Mouse (Mus musculus) kidney, adult 9 months (tissue): ENCODE data around the gene Gm20518.

ENCODE experiments used
- DNase-seq: peaks from one replicate; pipeline ENCODE4 v3.0.0; 2022

Gene Gm20518

DNA sequence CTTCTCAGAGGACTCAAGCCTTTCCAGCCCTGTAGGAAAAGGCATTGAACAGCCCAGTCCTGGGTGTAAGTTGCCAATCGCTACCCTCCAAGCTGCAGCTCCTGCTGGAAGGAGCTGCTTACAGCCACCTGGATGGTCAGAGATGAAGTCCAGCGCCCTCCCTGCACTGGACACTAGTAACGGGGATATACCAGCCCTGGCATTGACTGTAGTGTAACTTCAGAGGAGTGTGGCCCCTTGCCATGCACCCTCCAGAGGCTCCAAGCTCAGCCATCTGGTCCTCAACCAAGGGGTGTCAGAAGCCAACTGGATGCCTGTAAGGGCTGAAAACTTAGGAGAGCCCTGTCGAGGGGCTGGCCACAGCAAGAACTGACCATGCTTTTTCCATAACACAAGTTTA lies 51.5 kb downstream of the Gm20518 start:
- no peak for DNase-seq

DNA sequence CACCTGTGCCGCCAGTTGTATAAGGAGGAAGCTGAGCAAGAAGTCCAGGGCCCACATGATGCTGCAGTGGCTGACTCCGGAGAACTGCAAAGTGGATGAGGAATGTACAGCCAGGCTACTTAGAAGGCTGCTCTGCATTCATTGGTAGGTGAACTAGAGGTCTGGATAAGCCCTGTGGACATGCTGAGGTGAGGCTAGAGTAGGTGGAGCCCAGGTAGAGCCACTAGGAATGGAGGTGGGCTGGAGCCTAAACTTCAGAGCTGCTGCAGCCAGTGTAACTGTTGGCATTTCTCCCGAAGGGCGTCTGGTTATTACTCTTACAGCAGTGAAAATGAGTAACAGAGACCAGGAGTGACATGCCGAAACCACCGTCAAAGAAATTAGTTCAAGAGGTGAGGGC lies 53.4 kb downstream of the Gm20518 start, which contains the start of gene Car15:
Car15 (minus strand) TSS at position 314 of the 400 bp plus-strand sequence.
- peak; percentile 44 for DNase-seq

DNA sequence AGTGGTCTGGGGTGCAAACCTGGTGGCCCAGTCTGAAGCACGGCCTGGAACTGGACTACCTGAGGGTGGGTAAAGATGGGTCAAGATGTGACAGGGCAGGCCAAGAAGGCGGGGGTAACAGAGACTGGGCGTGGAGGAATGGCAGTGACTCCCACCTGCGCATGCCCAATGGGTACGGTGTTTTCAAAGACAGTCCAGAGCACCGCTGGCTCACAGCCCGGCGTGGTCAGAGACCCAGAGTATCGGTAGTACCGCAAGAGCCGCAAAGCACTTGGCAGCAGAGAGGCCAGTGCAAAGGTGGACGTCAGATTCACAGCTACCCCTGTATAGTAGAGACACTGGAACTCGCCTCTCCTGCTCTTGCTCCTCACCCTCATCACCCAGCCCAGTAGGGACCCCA lies 56.0 kb downstream of the Gm20518 start:
- DNase-seq, result no peak

DNA sequence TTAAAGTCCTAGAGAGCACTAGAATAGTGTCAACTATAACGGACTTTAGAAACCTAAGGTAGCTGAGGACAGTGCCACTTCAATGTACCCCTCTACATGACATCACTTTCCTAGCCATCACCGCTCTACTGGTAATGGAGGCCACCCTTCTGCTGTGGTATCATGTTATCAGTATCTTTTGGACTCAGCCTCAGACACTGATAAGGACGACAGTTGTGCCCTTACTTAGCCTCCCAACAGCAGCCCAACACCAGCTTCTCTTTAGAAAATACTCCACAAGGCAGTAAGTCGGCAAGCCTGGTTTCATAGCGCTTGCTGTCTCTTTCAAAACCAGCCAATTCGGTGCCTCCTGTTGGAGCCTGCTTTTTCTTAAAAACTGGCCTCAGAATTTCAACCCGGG lies 56.9 kb downstream of the Gm20518 start:
- no peak for DNase-seq

DNA sequence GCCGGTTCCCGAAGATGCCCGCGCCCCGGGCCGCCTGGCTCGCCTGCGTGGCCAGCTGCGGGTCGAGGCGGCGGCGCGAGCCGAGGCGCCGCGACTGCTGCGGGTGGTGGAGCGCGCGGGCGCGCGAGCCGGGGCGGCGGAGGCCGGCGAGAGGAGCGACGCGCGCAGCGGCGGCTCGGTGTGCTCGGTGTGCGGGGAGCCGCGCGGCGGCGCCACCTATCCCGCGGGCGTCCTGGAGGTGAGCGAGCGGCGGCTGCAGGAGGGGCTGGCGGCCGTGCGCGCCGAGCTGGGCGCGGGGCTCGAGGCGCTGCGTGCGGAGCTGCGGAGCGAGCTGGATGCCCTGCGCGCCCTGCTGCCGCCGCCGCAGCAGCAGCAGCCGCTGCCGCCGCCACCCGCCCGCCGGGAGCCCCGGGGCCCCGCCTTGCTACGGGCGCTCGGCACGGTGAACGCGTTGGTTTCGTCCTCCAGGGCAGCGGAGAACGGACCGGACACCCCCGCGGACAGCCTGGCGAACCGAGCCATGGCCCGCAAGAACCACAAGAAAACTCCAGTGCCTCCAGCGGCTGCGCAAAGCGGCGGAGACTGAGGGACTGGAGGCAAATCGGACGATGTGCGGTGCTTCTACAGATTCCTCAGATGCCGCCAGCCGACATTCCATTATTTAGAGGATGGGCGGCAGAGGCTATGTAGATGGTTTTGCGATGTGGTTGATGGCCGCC lies 57.6 kb downstream of the Gm20518 start:
- DNase-seq, result no peak

DNA sequence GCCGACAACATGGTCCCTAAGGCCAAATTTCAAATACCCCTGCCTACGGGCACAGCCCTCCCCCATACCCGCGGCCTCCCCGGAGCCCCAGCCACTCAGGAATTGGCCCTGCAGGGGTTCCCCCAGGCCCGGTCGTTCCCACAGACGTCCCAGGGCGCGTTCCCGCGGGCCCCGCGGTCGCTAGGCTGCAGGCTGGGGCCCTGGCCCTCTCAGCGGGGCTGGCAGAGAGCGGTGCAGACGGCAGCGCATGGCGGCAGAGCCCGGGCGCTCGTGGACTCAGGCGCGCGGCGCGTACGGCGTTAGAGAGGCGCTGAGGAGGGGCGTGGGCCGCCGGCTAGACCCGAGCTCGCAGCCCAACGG lies 58.2 kb downstream of the Gm20518 start:
- DNase-seq, result no peak

DNA sequence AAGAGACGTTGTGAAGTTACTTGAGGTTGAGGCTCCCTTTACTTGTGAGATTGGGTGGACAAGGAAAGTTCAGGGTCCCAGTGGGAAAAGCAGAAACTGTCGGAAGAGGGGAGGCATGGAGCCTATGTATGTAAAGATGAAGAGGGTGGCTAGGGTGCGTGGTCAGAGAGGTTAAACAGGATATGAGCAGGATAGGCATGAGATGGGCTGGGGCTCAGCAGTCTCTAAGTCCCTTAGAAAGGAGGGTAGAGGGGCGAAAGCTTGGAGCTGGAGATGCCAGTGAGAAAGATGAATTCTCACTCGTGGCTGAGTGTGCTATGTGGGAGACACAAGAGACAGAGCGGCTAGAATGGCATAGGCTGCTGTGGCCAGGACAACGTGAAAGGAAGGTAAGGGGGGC lies 58.6 kb downstream of the Gm20518 start, which contains the start of gene B830017H08Rik:
B830017H08Rik (plus strand) TSS at position 301 of the 400 bp plus-strand sequence.
- no peak for DNase-seq

DNA sequence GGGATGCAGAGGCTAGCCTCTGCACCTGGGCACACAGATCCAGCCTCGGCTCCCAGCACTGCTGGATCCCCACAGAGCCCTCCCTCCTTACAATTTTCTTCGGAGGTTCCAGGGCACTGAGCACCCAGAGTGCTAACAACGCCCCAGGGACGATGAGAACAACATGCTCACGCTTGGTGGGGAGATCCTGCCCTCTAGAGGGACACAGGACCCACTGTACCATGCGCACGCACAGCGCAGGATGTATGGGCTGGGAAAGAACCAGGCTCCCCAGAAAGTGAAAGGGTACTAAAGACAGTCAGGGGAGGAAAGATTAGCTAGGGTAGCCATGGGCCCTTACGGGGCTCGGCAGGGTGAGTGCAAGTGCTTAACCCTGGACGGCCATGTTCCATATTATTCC lies 59.7 kb downstream of the Gm20518 start:
- DNase-seq, result no peak

DNA sequence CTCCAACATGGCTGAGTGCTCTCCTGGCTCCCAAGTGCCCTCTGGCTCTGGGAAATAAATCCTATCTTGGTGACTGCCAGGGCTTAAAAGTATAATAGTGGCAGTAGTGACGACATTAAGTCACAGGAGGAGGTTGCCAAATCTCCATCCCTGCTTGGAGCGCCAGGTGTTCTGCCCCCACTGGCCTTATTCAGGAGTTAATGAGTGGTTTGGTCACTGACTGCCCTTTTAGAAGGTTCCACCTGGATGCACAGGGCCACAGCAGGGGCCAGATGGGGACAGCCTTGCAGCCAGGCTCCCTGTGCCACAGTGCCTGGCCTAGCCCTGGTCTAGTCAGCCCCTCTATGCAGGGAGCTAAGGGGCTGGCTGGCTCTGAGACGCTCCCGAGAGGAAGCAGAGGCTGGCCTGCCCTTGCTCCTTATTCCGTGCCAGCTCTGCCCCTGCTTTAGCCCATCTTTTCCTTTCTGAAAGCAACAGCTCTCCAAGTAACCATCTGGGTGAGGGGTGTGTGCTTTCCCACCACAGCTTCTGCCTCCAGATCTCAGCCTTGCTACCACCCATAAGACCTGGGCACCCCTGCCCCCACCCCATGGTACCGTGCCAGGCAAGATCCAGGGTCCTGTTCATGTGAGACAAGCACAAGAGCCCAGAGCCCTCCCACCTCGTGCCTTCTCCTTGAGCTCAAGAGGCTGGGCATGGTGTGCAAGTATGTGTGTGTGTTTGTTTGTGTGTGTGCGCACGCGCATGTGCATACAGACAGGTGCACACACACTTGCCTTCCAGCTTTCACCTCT lies 60.9 kb downstream of the Gm20518 start:
- peak; percentile 71 for DNase-seq

DNA sequence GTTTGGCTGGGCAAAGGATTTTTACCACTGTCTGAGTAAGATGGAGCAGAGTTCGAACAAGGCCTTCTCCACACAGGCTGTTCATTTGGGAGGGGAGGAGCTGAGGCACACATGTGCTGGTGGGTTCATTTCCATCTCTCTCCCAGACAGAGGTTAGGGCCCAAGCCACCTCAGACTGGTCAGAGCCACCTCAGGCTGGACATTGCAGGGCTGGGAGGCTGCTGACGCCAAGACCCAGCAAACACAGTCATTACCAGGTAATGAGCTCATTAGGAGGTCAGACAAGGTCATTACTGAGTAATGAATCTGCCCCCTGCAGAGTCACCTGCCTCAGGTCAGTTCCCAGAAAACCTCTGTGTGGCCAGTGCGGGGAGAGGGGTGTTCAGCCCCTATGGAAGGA lies 62.6 kb downstream of the Gm20518 start:
- peak; percentile 73 for DNase-seq

DNA sequence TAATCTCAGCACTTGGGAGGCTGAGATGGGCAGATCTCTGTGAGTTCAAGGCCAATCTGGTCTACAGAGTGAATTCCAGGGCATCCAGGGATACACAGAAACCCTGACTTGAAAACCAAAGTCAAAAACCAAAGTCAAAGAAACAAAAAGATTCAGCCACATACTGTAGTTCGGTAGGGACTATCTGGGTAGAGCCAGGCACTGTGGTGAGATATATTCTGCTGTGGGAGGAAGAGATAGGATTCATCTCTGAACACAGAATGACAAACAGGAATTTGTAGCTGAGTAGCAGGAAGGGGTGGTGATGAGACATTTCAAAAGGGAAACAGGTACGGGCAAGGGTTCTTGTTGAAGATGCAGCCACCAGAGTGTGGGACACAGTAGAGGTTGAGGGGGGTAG lies 63.2 kb downstream of the Gm20518 start:
- no peak for DNase-seq

DNA sequence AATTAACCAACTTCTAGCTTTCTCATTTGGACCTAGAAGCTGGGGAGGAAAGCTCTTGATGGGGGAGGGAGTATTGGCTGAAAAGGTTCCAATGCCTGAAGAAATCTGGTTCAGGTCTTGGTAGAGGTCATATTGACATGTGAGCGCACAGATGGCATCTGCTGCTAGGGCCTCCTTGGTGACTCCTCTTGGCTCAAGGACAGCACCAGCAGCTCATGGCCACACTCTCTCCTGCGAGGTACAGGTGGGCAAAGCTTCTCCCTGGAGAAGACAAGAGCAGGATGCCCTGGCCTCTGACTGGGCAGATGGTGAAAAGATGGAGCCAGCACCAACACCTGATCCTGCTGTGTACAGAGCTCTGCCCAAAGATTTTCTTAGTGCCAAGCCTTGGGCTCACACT lies 65.0 kb downstream of the Gm20518 start:
- no peak for DNase-seq

DNA sequence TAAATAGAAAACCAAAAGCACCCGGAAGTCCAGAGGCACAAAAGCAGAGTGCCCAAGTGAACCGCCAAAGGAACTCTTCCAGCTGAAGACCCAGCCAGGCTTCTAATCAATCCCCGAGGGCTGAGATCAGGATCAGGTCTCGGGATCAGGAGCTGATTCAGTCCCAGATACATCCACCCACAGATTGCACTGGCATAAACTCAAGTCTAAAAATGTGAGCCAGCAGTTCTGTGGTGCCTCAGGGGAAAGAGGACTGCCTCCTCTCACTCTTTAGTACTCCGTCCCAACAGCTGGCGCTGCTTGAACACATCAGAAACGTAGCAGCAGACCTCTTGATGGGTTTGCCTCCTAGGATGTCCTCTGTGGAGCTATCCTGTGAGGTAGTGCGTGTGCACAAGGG lies 74.9 kb downstream of the Gm20518 start:
- no peak for DNase-seq

DNA sequence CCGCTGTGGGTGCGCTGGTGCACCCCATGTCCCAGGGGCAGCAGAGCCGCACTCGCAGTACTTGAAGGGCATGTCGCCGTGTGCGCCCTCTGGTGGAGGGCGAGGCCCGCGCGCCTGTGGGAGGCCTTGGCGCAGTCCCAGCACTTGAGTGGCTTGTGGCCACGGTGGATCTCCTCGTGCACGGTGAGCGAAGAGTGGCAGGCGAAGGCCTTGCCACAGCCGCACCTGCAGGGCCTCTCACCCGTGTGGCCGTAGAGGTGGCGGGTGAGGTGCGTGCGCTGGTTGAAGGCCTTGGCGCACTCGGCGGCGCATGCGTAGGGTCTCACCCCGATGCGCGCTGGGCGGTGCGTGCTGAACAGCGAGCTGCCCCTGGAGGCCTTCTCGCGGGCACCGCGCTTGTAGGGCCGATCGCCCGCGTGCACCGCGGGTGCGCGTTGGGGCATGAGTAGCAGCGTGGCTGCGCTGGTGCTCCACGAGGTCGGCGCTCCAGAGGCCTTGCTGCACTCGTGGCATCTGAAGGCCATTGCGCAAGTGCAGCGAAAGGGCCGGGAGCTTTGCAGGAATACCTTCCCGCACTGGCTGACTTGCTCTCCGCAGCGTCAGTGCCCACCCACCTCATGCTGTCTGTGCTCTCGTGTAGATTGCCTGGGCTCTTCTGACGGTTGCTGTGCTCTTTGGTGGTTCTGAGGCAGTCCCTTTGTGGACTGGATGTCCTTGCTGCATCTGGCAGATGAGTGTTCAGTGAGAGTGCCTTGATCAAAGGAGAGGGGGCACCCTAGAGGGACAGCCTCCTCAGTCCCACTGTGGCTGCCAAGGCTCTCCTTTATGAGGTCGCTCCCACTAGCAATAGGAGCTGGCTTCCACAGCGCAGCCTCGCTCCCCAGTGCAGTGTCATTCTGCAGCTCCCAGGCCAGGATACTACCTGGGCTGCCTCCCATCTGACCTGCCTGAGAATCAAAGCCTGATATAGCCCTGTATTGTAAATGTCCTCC lies 75.8 kb downstream of the Gm20518 start:
- peak; percentile 75 for DNase-seq

DNA sequence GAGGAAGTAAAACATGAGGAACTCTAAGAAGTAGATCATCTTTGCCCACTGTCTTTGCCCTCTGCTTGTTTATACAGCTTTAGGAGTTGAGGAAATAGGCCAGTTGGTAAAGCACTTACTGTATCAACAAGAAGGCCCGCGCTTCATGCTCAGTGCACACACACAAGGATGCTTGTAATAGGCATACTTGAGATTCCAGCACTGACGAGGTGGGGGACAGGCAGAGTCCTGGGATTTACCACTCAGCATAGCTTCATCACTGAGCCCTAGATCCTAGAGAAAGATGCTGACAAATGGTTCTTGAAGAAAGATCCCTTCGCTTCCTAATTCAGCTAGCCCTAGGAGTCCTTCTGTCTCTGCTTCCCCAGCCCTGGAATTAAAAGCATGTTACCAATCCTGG lies 78.3 kb downstream of the Gm20518 start:
- no peak for DNase-seq

DNA sequence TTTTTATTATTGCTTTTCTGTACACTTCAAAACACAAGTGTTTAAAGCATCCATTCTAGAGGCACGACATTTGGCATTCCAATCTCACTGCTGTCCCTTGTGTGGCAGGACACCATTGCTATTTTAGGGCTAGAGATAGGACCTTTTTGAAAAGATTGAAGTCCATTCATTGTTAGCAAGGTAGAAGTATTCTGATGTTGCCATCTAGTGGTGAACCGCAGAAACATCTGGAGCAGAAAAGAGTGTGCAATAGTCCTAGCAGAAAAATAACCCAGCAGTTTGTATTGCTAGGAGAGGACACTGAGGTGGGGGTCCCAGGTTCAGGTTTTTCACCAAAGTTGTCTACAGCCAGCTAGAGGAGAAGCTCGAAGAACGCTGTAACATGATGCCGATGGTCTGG lies 79.4 kb downstream of the Gm20518 start:
- peak; percentile 64 for DNase-seq

DNA sequence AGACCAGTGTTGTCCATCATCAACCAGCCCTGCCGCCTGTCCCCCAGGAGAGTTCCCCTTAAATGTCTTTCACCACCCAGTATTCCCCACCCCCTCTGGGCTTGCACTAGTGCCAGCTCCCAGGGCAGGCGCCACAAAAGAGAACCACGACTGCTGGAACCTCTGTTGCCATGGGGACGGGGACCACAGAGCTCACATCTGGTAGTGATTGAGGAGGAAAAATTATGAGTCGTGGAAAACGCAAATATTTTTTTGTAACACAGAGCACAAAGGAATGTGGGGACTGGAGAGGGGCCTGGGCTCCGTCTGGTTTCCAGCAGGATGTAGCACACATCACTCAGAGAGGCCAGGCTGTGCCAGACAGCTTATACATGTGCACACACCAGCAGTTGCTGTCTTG lies 81.8 kb downstream of the Gm20518 start:
- DNase-seq, result no peak

DNA sequence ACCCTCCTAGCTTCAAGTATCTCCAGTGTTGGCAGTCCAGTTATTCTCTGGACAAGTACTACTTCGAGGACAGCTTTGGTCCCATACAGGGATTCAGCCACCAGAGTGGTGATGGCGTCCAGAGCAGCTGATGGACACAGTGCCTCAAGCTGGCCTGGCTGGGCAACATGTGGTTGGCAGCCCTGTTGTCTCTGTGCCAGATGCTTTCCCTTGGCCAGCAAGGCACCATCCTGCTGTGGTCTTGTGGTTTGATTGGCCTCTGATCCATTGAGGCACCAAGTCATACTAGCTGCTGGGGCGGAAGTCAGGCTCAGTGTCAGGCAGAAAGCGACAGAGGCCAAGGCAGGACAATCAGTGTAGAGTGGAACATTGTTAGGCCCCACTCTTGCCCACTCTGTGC lies 82.3 kb downstream of the Gm20518 start:
- DNase-seq, result no peak

DNA sequence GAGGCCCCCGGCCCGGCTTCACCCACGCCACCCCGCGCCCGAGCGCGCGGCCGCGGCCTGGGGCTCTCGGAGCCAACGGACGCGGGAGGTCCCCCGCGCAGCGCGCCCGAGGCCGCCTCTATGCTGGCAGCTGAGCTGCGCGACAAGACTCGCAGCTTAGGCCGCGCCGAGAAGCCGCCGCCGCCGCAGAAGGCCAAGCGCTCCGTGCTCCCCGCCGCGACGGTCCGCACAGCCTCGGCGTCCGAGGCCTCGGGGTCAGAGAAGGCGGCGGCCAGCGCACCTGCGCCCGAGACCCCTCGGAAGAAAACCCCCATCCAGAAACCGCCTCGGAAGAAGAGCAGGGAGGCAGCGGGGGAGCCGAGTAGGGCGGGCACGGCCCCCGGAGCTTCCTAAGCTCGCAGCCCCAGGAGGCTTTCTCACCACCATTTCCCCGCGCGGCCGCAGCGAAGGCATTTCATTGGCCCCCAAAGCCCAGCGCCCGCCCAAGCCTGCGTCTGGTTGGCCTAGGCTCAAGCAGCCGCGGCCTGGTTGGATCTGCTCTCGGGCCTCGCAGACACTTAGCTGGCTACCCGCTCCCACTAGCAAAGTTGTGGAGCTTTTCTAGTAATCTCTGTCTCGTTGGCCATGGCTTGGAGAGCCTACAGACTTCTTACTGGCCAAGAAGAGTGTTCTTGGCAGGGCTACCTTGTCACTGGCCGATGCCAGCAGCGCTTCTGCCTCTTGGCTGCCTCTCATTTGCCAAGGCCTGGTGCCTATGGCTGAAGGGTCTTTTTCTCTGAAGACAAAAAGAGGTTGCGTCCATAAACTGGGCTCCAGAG lies 84.1 kb downstream of the Gm20518 start:
- DNase-seq, result peak; percentile 79

DNA sequence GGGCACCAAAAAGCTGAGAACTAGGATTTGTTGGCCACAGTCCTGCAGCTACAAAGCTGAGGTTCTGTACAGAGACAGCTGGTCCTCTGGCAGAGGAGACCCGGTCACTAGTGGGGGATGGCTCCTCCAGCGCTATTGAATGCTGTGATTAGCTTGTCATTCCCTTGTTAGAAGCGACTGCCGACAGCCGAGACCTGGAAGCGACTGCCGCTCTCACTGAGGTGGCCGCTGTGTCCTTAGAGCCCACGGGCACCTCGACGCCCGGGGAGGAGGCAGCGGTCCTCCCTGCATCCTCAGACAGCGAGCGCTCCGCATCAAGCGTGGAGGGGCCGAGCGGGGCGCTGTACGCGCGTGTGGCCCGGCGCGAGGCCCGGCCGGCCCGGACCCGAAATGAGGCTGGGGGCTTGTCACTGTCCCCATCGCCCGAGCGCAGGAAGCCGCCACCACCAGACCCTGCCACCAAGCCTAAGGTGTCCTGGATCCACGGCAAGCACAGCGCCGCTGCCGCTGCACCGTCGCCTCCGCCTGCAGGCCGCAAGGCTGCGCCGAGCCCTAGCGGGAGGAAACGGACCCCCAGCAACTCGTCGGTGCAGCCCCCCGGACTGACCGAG lies 84.8 kb downstream of the Gm20518 start:
- no peak for DNase-seq

DNA sequence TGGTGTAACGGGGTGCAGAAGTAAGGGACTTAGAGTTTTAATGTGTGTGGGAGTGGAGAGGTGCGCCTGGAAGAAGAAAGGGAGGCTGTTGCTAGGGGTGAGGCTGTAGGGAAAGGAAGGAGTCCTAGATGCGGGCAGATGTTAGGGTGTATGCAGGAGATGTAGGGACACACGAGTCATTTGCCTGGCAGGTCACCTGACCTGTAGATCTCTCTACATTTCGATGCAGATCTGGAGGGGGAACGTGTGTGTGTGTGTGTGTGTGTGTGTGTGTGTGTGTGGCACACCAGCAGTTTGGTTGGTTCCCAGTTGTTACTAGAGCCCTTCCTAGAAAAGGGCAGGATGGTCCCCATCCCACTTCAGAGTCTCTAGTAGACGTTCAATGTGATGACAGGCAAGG lies 86.5 kb downstream of the Gm20518 start:
- DNase-seq, result no peak

DNA sequence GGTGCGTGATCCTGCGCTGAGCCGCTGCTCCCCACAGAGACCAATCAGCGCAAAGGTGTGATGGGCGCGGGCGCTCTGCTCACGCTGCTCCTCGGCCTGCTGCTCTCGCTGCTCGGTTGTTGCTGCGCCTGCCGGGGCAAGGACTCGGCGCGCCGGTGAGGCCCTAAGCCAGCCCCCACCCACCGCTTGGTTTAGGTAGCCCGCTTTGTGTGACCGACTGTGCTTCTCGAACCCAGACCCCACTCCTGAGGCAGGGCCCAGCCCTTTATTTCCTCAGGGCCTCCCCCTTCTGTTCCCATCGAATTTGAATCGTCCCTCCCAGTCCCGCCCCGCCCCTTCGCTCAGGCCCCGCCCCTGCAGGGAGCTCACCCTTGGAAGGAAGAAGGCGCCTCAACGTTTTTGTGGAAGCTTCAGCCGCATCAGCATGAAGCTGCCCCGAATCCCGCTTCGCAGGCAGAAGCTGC lies 87.0 kb downstream of the Gm20518 start:
- no peak for DNase-seq
